Mouse (Mus musculus) layer of hippocampus, postnatal 25 days (tissue): Measurements from ENCODE around the gene Nip7. TPM values are rescaled to one million over a fixed set of nuclear protein-coding genes. Genes with fewer than 3 reads are reported as not detected.
"Not testable (repeated sequence)": the region's sequence is repeated elsewhere in the genome, so short reads cannot be mapped to it uniquely, and the experiment has no call there.

Experiments used
- DNase-seq, 2 experiments: peaks; one replicate each; pipeline ENCODE4 v3.0.0; 2022; ENCODE audit warnings: mixed read lengths in 2 of 2, low spot score in 1 of 2; ENCODE audit errors: extremely low spot score in 1 of 2
- total RNA-seq, 2 experiments: library from RNA; stranded (reverse); gene quantifications; 2 replicates each; pipeline ENCODE4 v1.2.3; 2021

Gene Nip7
- total RNA-seq, result 10 to 100 TPM; 44.4 to 45.9 TPM

DNA sequence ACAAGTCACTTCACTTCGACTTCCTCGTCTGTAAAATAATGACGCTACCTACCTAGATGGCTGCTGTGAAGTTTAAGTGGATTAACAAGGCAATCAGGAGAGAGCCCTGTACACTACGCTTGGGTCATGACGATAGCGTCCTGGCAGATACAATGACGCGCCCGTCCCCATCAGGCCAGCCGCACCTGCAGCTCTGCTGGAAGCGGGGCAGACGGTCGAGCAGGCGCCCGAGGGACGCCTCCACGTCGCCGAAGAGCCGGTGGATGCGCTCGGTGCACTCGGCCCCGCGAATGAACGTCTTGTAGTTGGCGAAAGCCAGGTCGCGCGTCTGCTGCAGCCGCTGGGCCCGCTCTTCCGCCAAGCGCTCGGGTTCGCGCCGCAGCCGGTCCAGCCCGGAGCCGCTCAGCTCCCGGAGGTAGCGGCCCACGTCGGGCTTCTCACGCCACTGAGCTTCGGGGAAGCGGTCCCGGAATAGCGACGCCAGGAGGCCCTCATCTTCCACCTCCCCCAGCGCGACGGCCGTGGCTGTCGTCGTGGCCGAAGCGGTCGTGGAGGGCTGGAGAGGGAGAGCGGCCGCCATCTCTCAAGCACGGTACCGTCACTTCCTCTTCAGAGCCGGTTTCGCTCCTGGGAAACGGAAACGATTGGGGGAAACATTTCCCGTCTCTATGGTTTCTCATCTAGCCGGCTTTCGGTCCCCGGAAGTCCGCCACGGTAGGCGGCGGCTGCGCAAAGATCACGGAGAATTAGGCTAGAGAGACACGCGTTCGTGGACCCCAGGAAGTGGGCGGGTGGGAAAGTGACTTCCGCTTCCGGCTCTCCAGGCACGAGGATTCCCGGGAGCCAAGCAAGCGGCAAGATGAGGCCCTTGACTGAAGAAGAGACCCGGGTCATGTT is at the start of gene Nip7, which contains the start of gene Cog8:
TSS of gene Nip7 (plus strand) at position 802 of the 897 bp plus-strand sequence.
TSS of gene Cog8 (minus strand) at position 614 of the 897 bp plus-strand sequence.
- DNase-seq, result peak; percentile 84 to 89

DNA sequence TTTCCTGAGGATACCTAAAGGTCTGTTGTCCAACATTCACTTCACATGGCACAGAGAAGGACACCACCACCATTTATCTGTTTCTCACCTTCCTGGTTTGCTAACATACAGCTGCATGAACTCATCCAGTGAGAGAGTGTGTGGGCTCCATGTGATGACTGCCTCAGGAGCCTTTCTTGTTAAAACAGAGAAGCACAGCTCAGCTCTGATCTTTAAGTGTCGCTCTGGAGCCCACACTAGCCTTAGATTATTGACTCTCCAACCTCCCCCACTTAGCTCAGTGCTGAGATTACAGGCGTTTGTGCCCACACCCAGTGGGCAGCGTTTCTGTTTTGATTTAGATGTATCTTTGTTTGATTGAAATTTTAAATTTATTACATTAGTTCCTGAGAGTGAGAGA is 48.9 kb upstream of the Nip7 start:
- no peak for DNase-seq

DNA sequence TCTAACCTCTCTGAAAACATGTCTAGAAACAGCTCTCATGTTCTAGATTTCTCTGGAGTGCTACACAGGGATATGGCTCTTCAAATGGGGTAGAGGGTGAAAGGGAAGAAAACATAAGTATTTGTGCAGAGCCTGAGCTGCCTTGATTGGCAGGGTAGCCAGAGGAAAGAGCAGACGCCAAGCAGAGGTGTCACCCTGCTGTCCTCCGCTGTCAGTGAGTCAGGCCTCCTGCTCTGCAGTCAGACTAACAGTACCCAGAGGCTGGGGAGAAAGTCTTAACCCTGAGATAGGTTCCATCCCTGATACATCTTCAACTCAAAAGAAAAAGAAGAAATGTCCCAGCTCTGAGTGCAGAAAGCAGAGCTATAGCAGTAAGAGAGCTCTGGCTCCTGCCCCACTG is 44.0 kb upstream of the Nip7 start:
- no peak for DNase-seq

DNA sequence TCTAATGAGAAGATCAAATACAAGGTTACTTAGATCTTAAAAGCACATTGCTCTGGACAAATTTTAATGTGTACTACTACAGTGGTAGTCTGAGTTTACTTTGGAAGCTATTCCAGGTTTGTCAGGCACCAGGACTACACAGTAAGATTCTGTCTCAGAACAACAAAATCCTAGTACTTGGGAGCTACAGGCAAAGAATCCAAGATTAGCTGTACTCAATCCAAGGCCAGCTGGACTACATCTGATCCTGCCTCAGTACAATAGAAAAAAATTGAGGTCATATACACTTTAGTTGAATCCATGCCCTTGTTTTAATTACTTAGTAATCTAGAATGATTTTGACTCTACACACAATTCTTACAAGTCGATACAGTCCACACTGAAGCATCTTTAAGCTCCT is 41.8 kb upstream of the Nip7 start:
- DNase-seq, result no peak

DNA sequence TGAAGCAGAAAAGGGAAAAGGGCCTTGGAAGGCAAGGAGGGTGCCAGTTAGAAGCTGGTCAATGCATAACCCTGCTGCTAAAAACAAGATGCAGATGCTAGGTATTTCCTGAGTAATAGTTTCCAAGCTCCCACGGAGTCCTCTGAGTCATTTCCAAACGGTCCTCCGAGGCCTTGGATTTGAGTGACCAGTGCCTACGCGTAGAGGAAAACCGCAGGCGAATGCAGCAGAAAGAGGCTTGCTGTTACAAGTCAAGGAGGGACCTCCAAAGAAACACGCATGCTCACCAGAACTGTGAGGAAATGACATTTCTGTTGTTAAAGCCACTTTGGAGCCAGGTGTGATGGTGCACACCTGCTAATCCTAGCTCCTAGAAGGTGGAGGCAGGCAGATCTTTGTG is 33.2 kb upstream of the Nip7 start:
- no peak for DNase-seq

DNA sequence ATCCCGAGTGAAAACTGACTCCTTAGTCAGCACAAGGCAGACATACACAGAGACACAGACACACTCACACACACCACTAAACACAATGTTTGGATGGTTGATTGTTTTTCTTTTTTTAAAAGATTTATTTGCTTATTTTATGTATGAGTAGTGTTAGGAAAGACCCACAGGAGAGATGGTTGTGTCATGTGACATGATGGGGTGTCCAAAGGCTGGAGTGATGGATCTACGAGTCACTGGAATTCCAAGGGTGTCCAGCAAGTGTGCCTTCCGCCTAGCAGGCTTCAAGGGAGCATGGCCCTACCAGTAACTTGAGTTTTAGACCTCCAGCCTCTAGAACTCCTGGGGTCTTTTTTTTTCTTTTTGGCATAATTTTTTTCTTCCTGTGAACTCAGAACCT is 27.4 kb upstream of the Nip7 start:
- no peak for DNase-seq

DNA sequence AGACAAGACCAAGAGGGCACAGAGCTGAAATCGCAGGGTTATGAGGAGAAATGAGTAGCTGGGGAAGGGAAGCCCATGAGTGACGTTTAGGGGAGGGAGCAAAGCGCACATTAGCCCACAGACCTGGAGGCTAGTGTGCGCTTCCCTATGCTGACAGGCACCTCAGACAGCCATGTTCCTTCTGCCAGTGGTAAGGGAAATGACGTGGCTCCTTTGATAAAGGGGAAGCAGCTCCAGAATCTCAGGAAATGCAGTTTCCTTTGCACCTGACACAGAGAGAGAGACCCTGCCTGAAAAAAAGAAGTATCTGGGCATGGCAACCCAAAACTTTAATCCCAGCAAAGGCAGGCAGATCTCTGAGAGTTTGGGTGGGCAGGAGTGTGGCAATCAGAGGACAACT is 26.6 kb upstream of the Nip7 start:
- no peak for DNase-seq

DNA sequence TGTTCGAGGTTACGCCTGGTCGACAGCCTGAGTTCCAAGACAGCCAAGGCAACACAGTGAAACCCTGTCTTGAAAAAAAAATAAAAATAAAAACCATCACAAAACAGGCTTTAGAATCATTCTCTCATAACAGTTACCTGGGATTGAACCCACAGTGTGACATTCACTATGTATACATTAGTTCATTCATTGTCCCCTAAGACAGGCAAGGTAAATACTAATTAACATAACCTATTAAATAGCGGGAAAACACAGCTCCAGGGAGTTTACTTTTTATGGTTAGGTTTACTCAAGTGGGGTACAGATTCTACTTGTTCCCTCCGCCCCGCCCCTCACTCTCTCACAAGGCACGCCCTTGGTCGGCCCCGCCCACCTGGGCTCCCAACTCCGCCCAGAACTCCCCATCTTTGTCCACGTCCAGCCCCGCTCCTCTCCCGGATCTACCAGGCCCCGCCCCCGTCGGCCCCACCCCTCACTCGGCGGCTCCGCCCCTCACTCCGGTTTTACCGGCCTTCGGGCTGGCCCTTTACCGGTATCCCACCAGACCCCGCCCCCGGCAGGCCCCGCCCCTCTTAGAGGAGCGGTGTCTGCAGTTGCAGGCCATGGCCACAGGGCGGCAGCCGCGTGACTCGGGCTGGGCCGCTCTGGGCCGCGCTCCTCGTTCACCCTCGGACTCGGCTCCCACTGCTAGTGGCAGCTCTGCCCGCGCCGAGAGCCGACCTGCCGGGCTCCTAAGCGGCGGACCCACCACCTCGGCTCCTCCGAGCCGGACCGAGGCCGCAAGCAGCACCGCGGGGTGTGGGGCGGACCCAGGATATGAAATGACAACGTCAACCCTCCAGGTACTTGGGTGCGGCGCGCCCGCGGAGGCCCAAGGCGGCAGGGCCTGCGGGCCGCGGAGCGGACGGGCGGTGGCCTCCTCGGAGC is 25.8 kb upstream of the Nip7 start, which contains the start of gene Vps4a:
TSS of gene Vps4a (plus strand) at position 573 of the 927 bp plus-strand sequence.
- DNase-seq, result peak; percentile 93 to 95

DNA sequence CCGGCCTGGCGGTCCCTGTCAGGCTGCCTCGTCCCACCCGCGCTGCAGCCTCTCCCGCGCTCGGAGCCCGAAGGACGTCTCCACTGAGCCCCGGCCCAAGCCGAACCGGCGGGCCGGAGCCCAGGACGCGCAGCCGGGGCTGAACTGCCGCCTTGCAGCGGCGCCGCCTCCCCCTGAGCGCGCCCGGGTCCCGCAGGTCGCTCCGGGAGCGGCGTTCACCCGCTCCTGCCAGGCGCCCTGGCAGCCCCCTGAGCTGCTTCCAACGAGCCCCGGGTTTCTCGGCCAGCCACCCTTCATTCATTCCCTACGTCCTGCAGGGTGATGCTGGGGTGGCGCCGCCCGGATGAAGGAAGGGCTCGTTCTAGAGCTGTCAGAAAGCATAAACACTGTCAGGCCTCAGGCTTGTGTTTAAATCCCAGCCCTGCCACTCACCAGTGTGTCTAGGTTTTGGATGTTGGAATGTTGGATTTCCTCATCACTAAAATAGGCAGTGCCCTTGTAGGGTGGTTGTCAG is 25.0 kb upstream of the Nip7 start:
- DNase-seq, result peak in 1 of 2 experiments; percentile 16

DNA sequence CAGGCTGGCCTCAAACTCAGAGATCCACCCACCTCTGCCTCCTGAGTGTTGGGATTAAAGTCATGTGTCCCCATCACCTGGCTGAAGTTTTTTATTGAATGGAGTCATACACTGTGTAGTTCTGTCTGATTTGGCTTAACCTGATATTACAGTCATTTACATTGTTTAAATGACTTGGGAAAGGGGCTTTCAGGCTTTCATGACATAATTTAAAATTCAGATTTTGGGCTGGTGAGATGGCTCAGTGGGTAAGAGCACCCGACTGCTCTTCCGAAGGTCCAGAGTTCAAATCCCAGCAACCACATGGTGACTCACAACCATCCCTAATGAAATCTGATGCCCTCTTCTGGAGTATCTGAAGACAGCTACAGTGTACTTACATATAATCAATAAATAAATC is 23.1 kb upstream of the Nip7 start:
- not testable (repeated sequence) for DNase-seq

DNA sequence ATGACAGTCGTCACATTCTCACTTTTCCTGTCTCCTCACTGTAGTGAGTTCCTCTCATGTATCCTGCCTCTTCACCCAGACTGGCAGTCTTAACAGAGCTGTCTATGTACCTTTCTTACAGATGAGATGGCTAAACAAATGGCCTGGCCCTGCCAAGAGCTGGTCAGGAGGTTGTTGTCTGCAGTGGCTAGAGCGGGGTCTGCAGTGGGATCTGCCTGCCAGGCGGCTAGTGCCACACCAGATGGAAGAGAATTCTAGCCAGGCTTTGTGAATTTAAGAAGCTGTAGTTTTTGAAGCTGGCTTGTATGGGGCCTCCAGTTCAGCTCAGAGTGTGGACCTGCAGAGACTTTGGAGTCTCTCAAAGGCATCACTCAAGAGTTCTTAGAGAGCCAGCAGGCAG is 21.0 kb upstream of the Nip7 start:
- no peak for DNase-seq

DNA sequence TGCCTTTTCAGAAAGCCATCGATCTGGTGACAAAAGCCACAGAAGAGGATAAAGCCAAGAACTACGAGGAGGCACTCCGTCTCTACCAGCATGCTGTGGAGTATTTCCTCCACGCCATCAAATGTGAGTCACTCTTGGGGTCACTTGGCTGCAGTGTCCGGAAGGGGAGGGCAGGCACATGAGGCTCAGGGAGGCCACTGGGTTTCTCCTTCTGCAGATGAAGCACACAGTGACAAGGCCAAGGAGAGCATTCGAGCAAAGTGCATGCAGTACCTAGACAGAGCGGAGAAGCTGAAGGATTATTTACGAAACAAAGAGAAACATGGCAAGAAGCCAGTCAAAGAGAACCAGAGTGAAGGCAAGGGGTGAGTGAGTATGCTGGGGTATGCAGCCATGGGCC is 20.1 kb upstream of the Nip7 start:
- DNase-seq, result no peak

DNA sequence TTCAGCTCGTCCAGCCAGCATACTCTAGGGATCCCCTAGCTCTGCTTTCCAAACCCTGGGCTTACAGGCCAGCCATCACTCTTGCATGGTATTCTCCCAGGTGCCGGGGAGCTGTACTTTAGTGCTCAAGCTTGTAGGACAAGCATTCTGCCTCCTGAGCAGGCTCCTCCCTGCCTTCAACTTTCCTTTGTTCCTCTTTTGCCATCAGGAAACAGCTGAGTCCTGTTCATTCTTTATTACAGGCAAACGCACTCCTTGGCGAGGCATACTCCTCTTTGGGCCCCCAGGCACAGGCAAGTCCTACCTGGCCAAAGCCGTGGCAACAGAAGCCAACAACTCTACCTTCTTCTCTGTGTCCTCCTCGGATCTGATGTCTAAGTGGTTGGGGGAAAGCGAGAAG is 16.0 kb upstream of the Nip7 start:
- no peak for DNase-seq

DNA sequence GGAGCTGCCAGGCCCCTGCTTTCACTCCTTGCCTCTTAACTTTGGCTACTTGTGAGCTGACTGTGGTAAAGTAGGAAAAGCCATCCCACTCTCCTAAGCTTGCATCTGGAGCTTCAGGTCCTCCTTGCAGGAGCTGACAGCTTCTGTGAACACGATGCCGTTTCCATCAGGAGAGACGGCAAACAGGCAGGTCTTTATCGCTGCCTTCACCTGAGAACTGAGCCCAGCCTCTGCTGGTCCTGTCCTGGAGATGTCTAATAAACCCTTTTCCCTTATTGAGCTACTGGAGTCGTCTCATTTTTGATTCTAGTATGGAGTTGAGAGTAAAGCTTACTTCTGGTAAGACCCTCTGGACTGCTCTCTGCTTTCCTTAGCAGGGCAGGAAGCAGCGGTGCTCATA is 11.2 kb upstream of the Nip7 start:
- no peak for DNase-seq

DNA sequence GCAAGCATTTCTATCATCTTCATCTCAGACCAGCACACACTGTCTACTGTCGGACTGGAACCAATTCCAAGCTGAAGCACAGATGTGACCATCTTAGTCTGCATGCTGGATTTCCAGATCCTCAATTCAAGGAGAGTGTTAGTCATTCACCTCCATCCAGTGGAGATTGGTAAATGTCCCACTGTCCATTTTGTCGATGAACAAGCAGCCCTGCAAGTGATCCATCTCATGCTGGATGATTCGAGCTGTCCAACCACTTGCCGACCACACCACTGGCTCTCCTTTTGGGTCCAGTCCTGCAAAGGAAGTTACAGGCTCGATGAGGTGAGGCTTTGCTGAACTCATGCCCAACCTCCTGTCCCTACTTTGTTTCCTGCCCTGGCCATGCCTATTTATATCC is 9.7 kb upstream of the Nip7 start:
- DNase-seq, result no peak

DNA sequence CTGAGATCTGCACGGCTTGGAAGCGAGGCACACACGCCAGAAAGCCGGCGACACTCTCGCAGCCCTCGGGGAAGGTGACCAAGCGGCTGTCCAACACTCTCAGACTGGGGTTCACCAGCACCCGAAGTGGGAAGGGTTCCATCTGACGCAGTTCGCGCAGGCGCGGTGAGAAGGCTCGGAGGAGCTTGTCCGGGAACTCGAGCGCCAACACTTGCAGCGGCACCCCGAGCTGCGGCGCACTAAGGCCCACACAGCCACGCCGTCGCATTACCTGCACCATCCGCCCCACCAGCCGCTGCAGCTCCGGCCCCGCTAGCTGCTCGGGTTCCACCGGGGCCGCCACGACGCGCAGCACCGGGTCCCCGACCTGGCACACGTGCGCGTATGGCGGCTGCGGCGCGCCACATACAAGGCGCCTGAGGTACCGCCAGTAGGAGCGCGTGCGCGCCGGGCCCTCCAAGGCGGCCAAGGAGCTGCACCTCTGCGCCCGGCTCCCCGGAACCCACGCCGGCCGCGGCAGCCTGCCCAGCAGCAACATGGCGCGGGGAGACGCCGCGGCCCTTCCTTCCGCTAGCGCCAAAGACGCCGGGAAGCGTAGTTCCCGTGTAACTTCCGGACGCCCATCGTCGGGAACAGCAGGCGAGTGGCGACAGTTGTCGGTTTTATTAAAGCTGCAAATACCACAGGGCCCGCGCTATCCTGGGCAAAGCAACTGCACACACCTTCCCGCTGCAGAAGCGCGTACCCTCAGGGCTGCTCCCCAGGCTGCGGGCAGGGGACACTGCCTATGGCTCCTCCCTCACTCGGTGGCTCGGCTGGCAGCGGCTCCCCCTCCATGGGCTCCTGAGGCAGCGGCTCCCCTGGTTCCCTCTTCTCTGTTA is 8.4 kb upstream of the Nip7 start, which contains the start of gene Pdf:
TSS of gene Pdf (minus strand) at position 554 of the 881 bp plus-strand sequence.
- DNase-seq, result peak; percentile 75 to 79

DNA sequence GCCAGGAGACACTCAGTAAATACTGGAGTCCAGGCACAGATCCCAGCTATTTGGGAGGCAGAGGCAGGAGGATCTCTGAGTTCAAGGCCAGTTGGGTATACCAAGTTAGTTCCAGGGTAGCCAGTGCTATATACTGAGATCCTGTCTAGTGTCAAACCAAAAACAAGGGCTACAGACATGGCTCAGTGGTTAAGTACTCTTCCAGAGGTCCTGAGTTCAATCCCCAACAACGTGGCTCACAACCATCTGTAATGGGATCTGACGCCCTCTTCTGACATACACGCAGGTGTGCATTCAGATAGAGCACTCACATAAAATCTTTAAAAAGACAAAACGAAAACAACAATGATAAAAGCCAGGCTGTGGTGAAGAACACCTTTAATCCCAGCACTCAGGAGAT is 7.2 kb upstream of the Nip7 start:
- DNase-seq, result no peak

DNA sequence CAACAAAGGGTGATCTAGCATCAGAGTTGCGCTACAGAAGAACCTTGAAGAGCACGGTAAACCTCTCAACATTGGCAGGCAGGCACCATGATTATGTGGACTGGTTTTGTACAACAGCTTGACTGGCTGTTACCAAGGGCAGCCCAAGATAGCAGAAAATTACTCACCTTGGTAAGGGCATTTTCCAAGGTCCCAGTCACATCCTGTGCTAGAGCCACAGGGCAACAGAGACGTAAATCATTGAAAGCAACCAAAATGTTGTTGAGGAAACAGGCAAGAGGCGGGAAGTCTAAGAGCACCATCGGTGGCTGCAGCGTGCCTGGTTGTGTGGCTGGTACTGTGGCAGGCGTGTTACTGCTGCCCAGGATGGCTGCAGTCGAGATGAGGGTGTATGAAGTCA is 4.6 kb upstream of the Nip7 start:
- no peak for DNase-seq

DNA sequence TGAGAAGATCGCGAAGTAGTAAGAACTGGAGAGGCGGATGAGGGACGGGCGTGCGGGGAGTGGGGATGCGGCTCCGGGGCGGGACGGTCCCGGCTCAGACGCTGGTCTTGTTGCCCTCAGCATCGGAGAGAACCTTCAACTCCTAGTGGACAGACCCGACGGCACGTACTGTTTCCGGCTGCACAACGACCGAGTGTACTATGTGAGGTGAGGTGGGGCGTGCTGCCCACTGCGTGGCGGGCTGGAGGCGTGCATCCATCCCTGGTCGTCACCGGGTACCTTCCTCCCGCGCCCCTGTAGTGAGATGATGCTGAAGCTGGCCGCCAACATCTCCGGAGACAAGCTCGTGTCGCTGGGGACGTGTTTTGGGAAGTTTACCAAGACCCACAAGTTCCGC is 294 bp downstream of the Nip7 start:
- no peak for DNase-seq

DNA sequence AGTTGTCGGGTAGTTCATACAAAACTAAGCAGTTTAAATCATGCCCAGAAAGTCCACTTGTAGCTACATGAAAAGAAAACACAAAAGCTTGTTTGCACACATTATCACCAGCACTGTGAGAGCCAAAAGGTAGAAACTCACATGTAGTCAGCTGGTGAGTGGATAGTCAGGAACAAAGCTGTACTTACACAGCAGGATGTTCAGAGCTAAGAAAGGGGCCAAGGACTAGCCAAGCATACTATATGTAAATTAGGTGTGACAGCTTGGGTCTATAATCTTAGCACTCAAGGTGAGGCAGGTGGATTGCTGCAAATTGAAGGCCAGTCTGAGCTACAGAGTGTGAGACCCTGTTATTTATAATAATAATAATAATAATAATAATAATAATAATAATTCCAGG is 5.9 kb downstream of the Nip7 start:
- DNase-seq, result no peak
